Comparison of ENCODE assay signal across 12 mouse cellular contexts in genomic region chr9:58668171-58668570, GRCm38 (mm10).
"Had no signal": no experiment of that assay in that cellular context is flagged by ENCODE, and none has a peak within 500 bp of the region (broad histone marks: within the 10 kb centered on the region; RNA-seq: fewer than 3 reads in every experiment).

No protein-coding gene starts in this region.

- H3K27ac ChIP-seq: left cerebral cortex, adult 2 months; limb, embryonic 15.5 days; liver, embryonic 15.5 days; midbrain, embryonic 10.5 days; neural tube, embryonic 12.5 days; stomach, postnatal 0 days had no signal

- H3K9me3 ChIP-seq: limb, embryonic 15.5 days; liver, embryonic 15.5 days; midbrain, embryonic 10.5 days; neural tube, embryonic 12.5 days had no signal

- H3K4me2 ChIP-seq: limb, embryonic 15.5 days; liver, embryonic 15.5 days; lung, embryonic 14.5 days; neural tube, embryonic 12.5 days had no signal

- H3K9ac ChIP-seq: limb, embryonic 15.5 days; liver, embryonic 15.5 days; lung, embryonic 14.5 days; neural tube, embryonic 12.5 days had no signal

- DNase-seq: kidney, postnatal 25 days; lung, embryonic 14.5 days; lung, postnatal 10 days; lung, postnatal 4 days; midbrain, embryonic 14.5 days; thymus, postnatal 4 days had no signal

- H3K4me3 ChIP-seq: left cerebral cortex, adult 2 months; limb, embryonic 15.5 days; liver, embryonic 15.5 days; midbrain, embryonic 10.5 days; neural tube, embryonic 12.5 days had no signal

- H3K27me3 ChIP-seq: limb, embryonic 15.5 days; liver, embryonic 15.5 days; neural tube, embryonic 12.5 days had no signal

- H3K4me1 ChIP-seq: neural tube, embryonic 12.5 days had no signal

- H3K36me3 ChIP-seq: neural tube, embryonic 12.5 days had no signal
